Mouse (Mus musculus) myocyte (in vitro differentiated cells): ENCODE data around the gene Icam2.

ENCODE experiments used
- CEBPB ChIP-seq: IDR thresholded peaks from 2 replicates; pipeline ENCODE4 v1.6.1; 2011; ENCODE audit warnings: mild to moderate bottlenecking, moderate library complexity; ENCODE audit not compliant: poor library complexity, insufficient read depth, severe bottlenecking
- E2F4 ChIP-seq: IDR thresholded peaks from one replicate; pipeline ENCODE4 v1.6.1; 2011; ENCODE audit warnings: mild to moderate bottlenecking, control low read depth, moderate library complexity; ENCODE audit not compliant: insufficient read depth
- MAX ChIP-seq: IDR thresholded peaks from one replicate; pipeline ENCODE4 v1.6.1; 2011; ENCODE audit warnings: low read depth, mild to moderate bottlenecking, control low read depth
- MYOG ChIP-seq, 3 experiments: IDR thresholded peaks; one replicate each; pipeline ENCODE4 v1.6.1; 2011; ENCODE audit warnings: control low read depth in 2 of 3, low read depth in 2 of 3, mild to moderate bottlenecking in 2 of 3; ENCODE audit not compliant: insufficient read length in 2 of 3, control insufficient read depth in 1 of 3, insufficient read depth in 1 of 3
- POLR2A ChIP-seq: IDR thresholded peaks from one replicate; pipeline ENCODE4 v1.6.1; 2011; ENCODE audit warnings: low read depth, mild to moderate bottlenecking, control low read depth, moderate library complexity; ENCODE audit not compliant: insufficient read length
- POLR2AphosphoS2 ChIP-seq: IDR thresholded peaks from one replicate; pipeline ENCODE4 v1.6.1; 2011; ENCODE audit warnings: low read depth, control low read depth; ENCODE audit not compliant: insufficient read length
- REST ChIP-seq: IDR thresholded peaks from one replicate; pipeline ENCODE4 v1.6.1; 2011; ENCODE audit warnings: mild to moderate bottlenecking, control low read depth, moderate library complexity; ENCODE audit not compliant: insufficient read depth, insufficient read length
- SRF ChIP-seq: IDR thresholded peaks from one replicate; pipeline ENCODE4 v1.6.1; 2011; ENCODE audit warnings: low read depth; ENCODE audit not compliant: control insufficient read depth, insufficient read length
- TCF12 ChIP-seq: IDR thresholded peaks from one replicate; pipeline ENCODE4 v1.6.1; 2011; ENCODE audit warnings: mild to moderate bottlenecking, control low read depth; ENCODE audit not compliant: poor library complexity, insufficient read depth, severe bottlenecking
- USF1 ChIP-seq: IDR thresholded peaks from one replicate; pipeline ENCODE4 v1.6.1; 2011; ENCODE audit warnings: low read depth, mild to moderate bottlenecking, control low read depth, moderate library complexity

DNA sequence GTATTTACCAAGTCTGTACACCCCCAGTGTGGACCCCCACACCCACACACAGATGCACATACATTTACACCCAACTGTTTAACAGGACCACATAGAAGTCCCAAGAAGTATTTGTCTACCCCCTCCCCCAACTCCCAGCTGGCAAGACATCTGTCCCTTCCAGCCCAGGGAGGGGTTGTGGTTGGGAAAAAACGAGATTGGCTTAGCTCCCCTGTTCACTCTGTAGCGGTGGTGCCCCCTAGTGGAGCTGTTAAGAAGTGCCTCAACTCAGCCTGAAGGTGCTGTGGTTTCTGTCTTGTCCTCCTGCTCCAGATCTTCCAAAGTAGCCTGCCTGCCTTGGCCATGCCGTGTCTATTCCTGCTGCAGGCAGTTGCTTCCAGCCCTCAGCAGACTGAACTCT lies 21.6 kb downstream of the Icam2 start:
- TF ChIP-seq USF1 (no peak), CEBPB (no peak), POLR2A (no peak), REST (no peak), E2F4 (no peak), MAX (no peak), POLR2AphosphoS2 (no peak), MYOG (IDR thresholded peaks at IDR 0.05; ENCODE audit: control insufficient read depth in 1 of 3, insufficient read depth in 1 of 3, insufficient read length in 2 of 3, low read depth in 2 of 3) (peak in 2 of 3 experiments; percentile 22 to 90), SRF (no peak), TCF12 (peak; percentile 51)
